Mouse (Mus musculus): ENCODE measurements at regions not wholly inside any gene's neighbourhood (a gene's known extent, or its start where the extent isn't known, plus 50 kb on each side); places are given as distances from the start of the nearest gene placed in this dataset.
"Not testable (repeated sequence)": the region's sequence is repeated elsewhere in the genome, so short reads cannot be mapped to it uniquely, and the experiment has no call there.

- not testable (repeated sequence) for DNase-seq (ENCODE audit: low spot score); ATAC-seq (ENCODE audit: insufficient number of reproducible peaks, low FRiP score, low TSS enrichment, low read depth); H3K27ac ChIP-seq (replicated peaks; ENCODE audit: low read depth, low read length); H3K4me2 ChIP-seq (ENCODE audit: low read depth, severe bottlenecking); H3K9me3 ChIP-seq (ENCODE audit: control insufficient read depth, low read length); H3K4me1 ChIP-seq (ENCODE audit: control insufficient read depth, insufficient read depth, low read length); H3K9ac ChIP-seq (ENCODE audit: low read length); H3K36me3 ChIP-seq (ENCODE audit: control insufficient read depth, insufficient read depth, low read length); H3K4me3 ChIP-seq (ENCODE audit: low read depth, low read length); H3K27me3 ChIP-seq (ENCODE audit: control insufficient read depth, insufficient read depth, low read length)
- 82% methylated on average over 1 of the region's 1 CpGs for WGBS
Observed at GRCm38 (mm10) chrX:82249456-82249855, 699.2 kb upstream of the Dmd start.

GRCm38 (mm10) chrX:82282376-82282775, 666.3 kb upstream of the Dmd start:
- not testable (repeated sequence) for H3K9me3 ChIP-seq (ENCODE audit: control insufficient read depth, low read length); H3K36me3 ChIP-seq (ENCODE audit: control insufficient read depth, insufficient read depth, low read length); DNase-seq (ENCODE audit: low spot score); H3K27ac ChIP-seq (replicated peaks; ENCODE audit: low read depth, low read length); H3K4me2 ChIP-seq (ENCODE audit: low read depth, severe bottlenecking); H3K27me3 ChIP-seq (ENCODE audit: control insufficient read depth, insufficient read depth, low read length); H3K9ac ChIP-seq (ENCODE audit: low read length); ATAC-seq (ENCODE audit: insufficient number of reproducible peaks, low FRiP score, low TSS enrichment, low read depth); H3K4me3 ChIP-seq (ENCODE audit: low read depth, low read length); H3K4me1 ChIP-seq (ENCODE audit: control insufficient read depth, insufficient read depth, low read length)
- 82% methylated on average over 4 of the region's 4 CpGs for WGBS

GRCm38 (mm10) chrX:82310764-82311492, 637.7 kb upstream of the Dmd start:
- Histone ChIP-seq H3K27me3 (ENCODE audit: control insufficient read depth, insufficient read depth, low read length) (no peaks in the 10 kb centered on the region), H3K36me3 (ENCODE audit: control insufficient read depth, insufficient read depth, low read length) (no peaks in the 10 kb centered on the region), H3K27ac (replicated peaks; ENCODE audit: low read depth, low read length) (no peak overlapping the region), H3K4me3 (ENCODE audit: low read depth, low read length) (no peak overlapping the region), H3K4me1 (ENCODE audit: control insufficient read depth, insufficient read depth, low read length) (no peaks in the 10 kb centered on the region), H3K4me2 (ENCODE audit: low read depth, severe bottlenecking) (peak overlapping the region; percentile 26; the same call in 1 of the 2 replicates), H3K9me3 (ENCODE audit: control insufficient read depth, low read length) (no peaks in the 10 kb centered on the region), H3K9ac (ENCODE audit: low read length) (no peak overlapping the region)
- DNase-seq (ENCODE audit: low spot score), result no peak
- ATAC-seq (ENCODE audit: insufficient number of reproducible peaks, low FRiP score, low TSS enrichment, low read depth), result no peak
- 28% methylated on average over 18 of the region's 18 CpGs for WGBS

All from limb, embryonic 11.5 days (tissue).